Mouse (Mus musculus) ES-E14 (cell line): ENCODE results near the gene Stard3.

Source experiments
- HCFC1 ChIP-seq: IDR thresholded peaks from 2 replicates; pipeline ENCODE4 v1.6.1; 2012; ENCODE audit warnings: low read length, inconsistent platforms, borderline replicate concordance; ENCODE audit not compliant: insufficient read depth
- ZC3H11A ChIP-seq: IDR thresholded peaks from 2 replicates; pipeline ENCODE4 v1.6.1; 2012; ENCODE audit warnings: low read depth, mild to moderate bottlenecking, inconsistent platforms, low read length, borderline replicate concordance
- ZNF384 ChIP-seq: IDR thresholded peaks from 2 replicates; pipeline ENCODE4 v1.6.1; 2012; ENCODE audit warnings: low read depth, low read length, inconsistent platforms

GRCm38 (mm10) chr11:98384721-98385637 lies 26.8 kb downstream of the Stard3 start:
- TF ChIP-seq ZNF384 (no peak), HCFC1 (no peak), ZC3H11A (no peak)
